Comparison of ENCODE assay signal across 14 mouse cellular contexts in the genomic region with DNA sequence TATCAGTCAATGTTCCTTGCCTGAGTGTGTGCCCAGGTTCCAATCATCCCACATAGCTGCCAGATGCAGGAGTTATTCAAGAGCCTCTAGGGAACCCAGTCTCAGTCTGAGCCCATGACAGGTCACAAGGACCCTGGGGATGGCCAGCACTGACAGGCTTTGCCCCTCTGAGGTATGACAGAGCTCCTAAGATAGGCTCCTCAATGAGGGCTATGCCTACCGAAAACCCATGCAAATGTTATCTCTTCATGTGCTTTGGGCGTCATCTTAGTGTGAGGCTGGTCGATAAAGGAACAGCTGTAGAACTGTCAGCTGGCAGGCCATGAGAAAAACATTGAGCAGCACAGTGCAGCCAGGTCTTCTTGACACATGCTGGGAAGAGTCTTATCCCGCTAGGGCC. TPM values are rescaled to one million over a fixed set of nuclear protein-coding genes. Genes with fewer than 3 reads are reported as not detected.
DNase-seq lines count a peak whose midpoint lies in the region; ATAC-seq and TF ChIP-seq lines count a peak whose summit lies in the region.
"Had no signal": no experiment of that assay in that cellular context is flagged by ENCODE, and none has a peak within 500 bp of the region (broad histone marks: within the 10 kb centered on the region; RNA-seq: fewer than 3 reads in every experiment).

No protein-coding gene starts in this region.

- no peak for TF ChIP-seq CTCF in intestine, postnatal 0 days (IDR thresholded peaks at IDR 0.05; ENCODE audit: low read depth)

- H3K27ac ChIP-seq in intestine, embryonic 15.5 days = no peak overlapping the region
- H3K27ac ChIP-seq in intestine, postnatal 0 days (ENCODE audit: low read depth, low read length) = no peak overlapping the region
- H3K27ac ChIP-seq in heart, embryonic 15.5 days = peak overlapping the region; percentile 78
- H3K27ac ChIP-seq: forebrain, embryonic 10.5 days; midbrain, embryonic 12.5 days had no signal

- peak; percentile 82 for DNase-seq in c-Kit-positive CD71-positive TER-119-negative erythroid progenitor cells, embryonic 14.5 days (ENCODE audit: low read depth)
- no peak for DNase-seq in thymus, postnatal 10 days (ENCODE audit: low spot score in 2 of 2)
- no peak for DNase-seq in gastrocnemius, postnatal 25 days
- DNase-seq: adrenal gland, adult 8-10 months; kidney, postnatal 4 days; lung, adult 18-20 months had no signal

- H3K4me1 ChIP-seq in intestine, embryonic 15.5 days (replicated peaks) = no peaks in the 10 kb centered on the region
- H3K4me1 ChIP-seq in intestine, postnatal 0 days (replicated peaks; ENCODE audit: control insufficient read depth, insufficient read depth, low read length) = no peaks in the 10 kb centered on the region
- peaks cover 31% of the 10 kb centered on the region for H3K4me1 ChIP-seq in heart, embryonic 15.5 days (replicated peaks)

- no peak overlapping the region for H3K9ac ChIP-seq in intestine, embryonic 15.5 days
- H3K9ac ChIP-seq in intestine, postnatal 0 days (ENCODE audit: low read depth, low read length) = no peak overlapping the region
- no peak overlapping the region for H3K9ac ChIP-seq in heart, embryonic 15.5 days

- H3K27me3 ChIP-seq in intestine, embryonic 15.5 days (replicated peaks) = no peaks in the 10 kb centered on the region
- H3K27me3 ChIP-seq in intestine, postnatal 0 days (replicated peaks; ENCODE audit: control insufficient read depth, insufficient read depth, low read length) = no peaks in the 10 kb centered on the region
- H3K27me3 ChIP-seq in heart, embryonic 15.5 days = no peaks in the 10 kb centered on the region
- H3K27me3 ChIP-seq: CH12.LX; midbrain, embryonic 12.5 days had no signal

- H3K36me3 ChIP-seq in intestine, embryonic 15.5 days = no peaks in the 10 kb centered on the region
- H3K36me3 ChIP-seq in intestine, postnatal 0 days (ENCODE audit: control insufficient read depth, insufficient read depth) = peaks cover 7% of the 10 kb centered on the region; the same call in 1 of the 2 replicates
- peaks cover 22% of the 10 kb centered on the region; the same call in 1 of the 2 replicates for H3K36me3 ChIP-seq in heart, embryonic 15.5 days

- no peak overlapping the region for H3K4me2 ChIP-seq in intestine, embryonic 15.5 days (replicated peaks)
- no peak overlapping the region for H3K4me2 ChIP-seq in intestine, postnatal 0 days (replicated peaks; ENCODE audit: low read depth)
- peak overlapping the region; percentile 84 for H3K4me2 ChIP-seq in heart, embryonic 15.5 days

- WGBS in intestine, embryonic 15.5 days = 74% methylated on average over 4 of the region's 4 CpGs
- 76% methylated on average over 4 of the region's 4 CpGs for WGBS in intestine, postnatal 0 days
- 46% methylated on average over 4 of the region's 4 CpGs for WGBS in heart, embryonic 15.5 days

- peak; percentile 44; the same call in 1 of the 2 replicates for ATAC-seq in intestine, embryonic 15.5 days
- ATAC-seq in intestine, postnatal 0 days = no peak
- ATAC-seq in heart, embryonic 15.5 days (replicated peaks; ENCODE audit: insufficient number of reproducible peaks, insufficient read depth, low FRiP score, low read depth) = no peak
- ATAC-seq in megakaryocyte progenitor cell, adult 5-6 weeks (replicated peaks; ENCODE audit: poor library complexity) = peak; percentile 56
- no peak for ATAC-seq in granulocyte monocyte progenitor cell, adult 5-6 weeks (replicated peaks; ENCODE audit: poor library complexity, severe bottlenecking)

- no peak overlapping the region for H3K4me3 ChIP-seq in intestine, embryonic 15.5 days (replicated peaks)
- H3K4me3 ChIP-seq in intestine, postnatal 0 days (ENCODE audit: low read depth, low read length) = no peak overlapping the region
- no peak overlapping the region for H3K4me3 ChIP-seq in heart, embryonic 15.5 days
- H3K4me3 ChIP-seq: forebrain, embryonic 10.5 days had no signal

- no peaks in the 10 kb centered on the region for H3K9me3 ChIP-seq in intestine, embryonic 15.5 days
- no peaks in the 10 kb centered on the region for H3K9me3 ChIP-seq in intestine, postnatal 0 days (ENCODE audit: control insufficient read depth)
- no peaks in the 10 kb centered on the region for H3K9me3 ChIP-seq in heart, embryonic 15.5 days (replicated peaks)
- H3K9me3 ChIP-seq: forebrain, embryonic 10.5 days; midbrain, embryonic 12.5 days had no signal

RNA-seq across cellular contexts. Expression of gene Fn3k, which starts 1.3 kb away (rescaled TPM):
- polyA plus RNA-seq in intestine, embryonic 15.5 days (2015; fragmentation: Nextera tagmentation; extraction: Ambion mirVana) = 1.3 and 1.6 TPM in 2 replicates
- polyA plus RNA-seq in intestine, postnatal 0 days (2015; fragmentation: Nextera tagmentation; extraction: Ambion mirVana) = 0.51 and 0.60 TPM in 2 replicates
- polyA plus RNA-seq in heart, embryonic 15.5 days (2015; fragmentation: Nextera tagmentation; extraction: Ambion mirVana) = 11.7 and 14.9 TPM in 2 replicates
- 0.20 TPM in 1 of 2 replicates, not detected in the other for total RNA-seq in megakaryocyte progenitor cell, adult 5-6 weeks (2015)
- not detected in 2 replicates for total RNA-seq in megakaryocyte progenitor cell, adult 5-6 weeks (2017)
- not detected in 2 replicates for total RNA-seq in granulocyte monocyte progenitor cell, adult 5-6 weeks (2014; fragmentation: Nextera tagmentation)
- not detected in 2 replicates for total RNA-seq in granulocyte monocyte progenitor cell, adult 5-6 weeks (2017)
- total RNA-seq in gastrocnemius, postnatal 25 days (2021) = 10 to 100 TPM; 12.2 to 13.8 TPM

RNA-seq across cellular contexts. Expression of gene Fn3krp, which starts 12.2 kb away (rescaled TPM):
- polyA plus RNA-seq in intestine, embryonic 15.5 days (2015; fragmentation: Nextera tagmentation; extraction: Ambion mirVana) = 6.4 and 7.1 TPM in 2 replicates
- 3.4 and 3.5 TPM in 2 replicates for polyA plus RNA-seq in intestine, postnatal 0 days (2015; fragmentation: Nextera tagmentation; extraction: Ambion mirVana)
- 5.8 and 6.2 TPM in 2 replicates for polyA plus RNA-seq in heart, embryonic 15.5 days (2015; fragmentation: Nextera tagmentation; extraction: Ambion mirVana)
- 6.6 and 7.7 TPM in 2 replicates for total RNA-seq in megakaryocyte progenitor cell, adult 5-6 weeks (2015)
- 12.5 and 16.4 TPM in 2 replicates for total RNA-seq in megakaryocyte progenitor cell, adult 5-6 weeks (2017)
- total RNA-seq in granulocyte monocyte progenitor cell, adult 5-6 weeks (2014; fragmentation: Nextera tagmentation) = 6.3 and 8.3 TPM in 2 replicates
- 9.8 and 12.5 TPM in 2 replicates for total RNA-seq in granulocyte monocyte progenitor cell, adult 5-6 weeks (2017)
- 1 to 10 TPM; 3.5 to 4.4 TPM for total RNA-seq in gastrocnemius, postnatal 25 days (2021)

RNA-seq across cellular contexts. Expression of gene Tbcd, which starts 18.4 kb away (rescaled TPM):
- polyA plus RNA-seq in intestine, embryonic 15.5 days (2015; fragmentation: Nextera tagmentation; extraction: Ambion mirVana) = 34.7 and 38.7 TPM in 2 replicates
- 29.9 and 31.5 TPM in 2 replicates for polyA plus RNA-seq in intestine, postnatal 0 days (2015; fragmentation: Nextera tagmentation; extraction: Ambion mirVana)
- 17.3 and 25.2 TPM in 2 replicates for polyA plus RNA-seq in heart, embryonic 15.5 days (2015; fragmentation: Nextera tagmentation; extraction: Ambion mirVana)
- total RNA-seq in megakaryocyte progenitor cell, adult 5-6 weeks (2015) = 32.7 and 36.7 TPM in 2 replicates
- total RNA-seq in megakaryocyte progenitor cell, adult 5-6 weeks (2017) = 38.8 and 54.1 TPM in 2 replicates
- 42.4 and 51.1 TPM in 2 replicates for total RNA-seq in granulocyte monocyte progenitor cell, adult 5-6 weeks (2014; fragmentation: Nextera tagmentation)
- 48.7 and 49.5 TPM in 2 replicates for total RNA-seq in granulocyte monocyte progenitor cell, adult 5-6 weeks (2017)
- 10 to 100 TPM; 10.2 to 12.5 TPM for total RNA-seq in gastrocnemius, postnatal 25 days (2021)

RNA-seq across cellular contexts. Expression of gene Rab40b, which starts 45.3 kb away (rescaled TPM):
- 5.4 TPM in 2 replicates for polyA plus RNA-seq in intestine, embryonic 15.5 days (2015; fragmentation: Nextera tagmentation; extraction: Ambion mirVana)
- polyA plus RNA-seq in intestine, postnatal 0 days (2015; fragmentation: Nextera tagmentation; extraction: Ambion mirVana) = 2.2 and 3.4 TPM in 2 replicates
- 6.2 and 7.0 TPM in 2 replicates for polyA plus RNA-seq in heart, embryonic 15.5 days (2015; fragmentation: Nextera tagmentation; extraction: Ambion mirVana)
- 0.57 TPM in 1 of 2 replicates, not detected in the other for total RNA-seq in megakaryocyte progenitor cell, adult 5-6 weeks (2015)
- 0.37 TPM in 1 of 2 replicates, not detected in the other for total RNA-seq in megakaryocyte progenitor cell, adult 5-6 weeks (2017)
- total RNA-seq in granulocyte monocyte progenitor cell, adult 5-6 weeks (2014; fragmentation: Nextera tagmentation) = 0.71 TPM in 1 of 2 replicates, not detected in the other
- not detected in 2 replicates for total RNA-seq in granulocyte monocyte progenitor cell, adult 5-6 weeks (2017)
- 10 to 100 TPM; 10.4 to 11.6 TPM for total RNA-seq in gastrocnemius, postnatal 25 days (2021)
- total RNA-seq: CH12.LX had no signal

Comparison
In these comparisons a context has a peak if more than half of its experiments do, and no peak if none do; other contexts are left out.
1. ATAC-seq: peak in intestine, embryonic 15.5 days (single experiment) and megakaryocyte progenitor cell, adult 5-6 weeks (single experiment); none in intestine, postnatal 0 days (single experiment), heart, embryonic 15.5 days (single experiment) and granulocyte monocyte progenitor cell, adult 5-6 weeks (single experiment).
2. RNA of gene Fn3k, which starts 1.3 kb away (total RNA-seq): 12.2 to 13.8 TPM in gastrocnemius, postnatal 25 days; 0.20 TPM in megakaryocyte progenitor cell, adult 5-6 weeks and not detected in granulocyte monocyte progenitor cell, adult 5-6 weeks; every median in the first group is over 10 times any median in the second.